Mouse (Mus musculus): Measurements from ENCODE around the gene Dppa3. TPM values are rescaled to one million over a fixed set of nuclear protein-coding genes. Genes with fewer than 3 reads are reported as not detected.
"Not testable (repeated sequence)": the region's sequence is repeated elsewhere in the genome, so short reads cannot be mapped to it uniquely, and the experiment has no call there.

Gene Dppa3
- total RNA-seq, 2 experiments from 2014 or later: not detected

DNA sequence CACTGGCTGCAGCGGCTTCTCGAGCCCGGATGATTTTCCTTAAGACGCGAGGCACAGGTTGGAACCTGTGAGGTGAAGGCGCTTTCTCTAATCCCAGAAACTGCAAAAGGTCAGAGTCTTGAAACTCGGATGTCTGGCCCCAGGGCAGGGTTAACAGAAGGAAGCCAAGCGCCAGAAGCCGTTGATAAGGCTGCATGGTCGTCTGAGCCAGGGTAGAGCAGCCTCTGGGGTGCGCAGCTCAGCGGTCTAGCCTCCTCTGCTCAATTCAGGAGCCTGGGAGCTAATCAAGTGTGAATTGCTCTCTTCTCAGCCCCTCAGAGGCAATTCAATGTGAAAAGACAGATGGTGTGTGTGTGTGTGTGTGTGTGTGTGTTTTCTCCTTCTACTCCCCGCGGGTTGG is 16.4 kb upstream of the Dppa3 start, which contains the start of gene Gdf3:
Gdf3 (minus strand) TSS at position 317 of the 400 bp plus-strand sequence.
- no peak for DNase-seq (ENCODE audit: low spot score in 2 of 2)

DNA sequence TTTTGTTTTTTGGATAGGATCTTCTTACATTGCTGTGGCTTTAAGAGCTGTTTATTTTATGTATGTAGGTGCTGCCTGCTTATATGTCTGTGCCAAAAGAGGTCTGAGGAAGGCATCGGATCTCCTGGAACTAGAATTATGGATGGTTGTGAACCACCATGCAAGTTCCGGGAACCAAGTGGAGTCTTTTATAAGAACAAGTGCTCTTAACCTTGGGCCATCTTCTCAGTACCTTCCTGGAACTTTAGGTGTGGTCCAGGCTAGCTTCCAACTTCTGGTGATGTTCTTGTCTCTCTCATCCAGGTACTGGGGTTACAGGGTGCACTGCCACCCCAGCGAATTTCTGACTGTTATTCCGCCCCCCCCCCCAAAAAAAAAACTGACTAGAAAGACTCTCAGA is 13.8 kb upstream of the Dppa3 start:
- no peak for DNase-seq (ENCODE audit: low spot score in 2 of 2)

DNA sequence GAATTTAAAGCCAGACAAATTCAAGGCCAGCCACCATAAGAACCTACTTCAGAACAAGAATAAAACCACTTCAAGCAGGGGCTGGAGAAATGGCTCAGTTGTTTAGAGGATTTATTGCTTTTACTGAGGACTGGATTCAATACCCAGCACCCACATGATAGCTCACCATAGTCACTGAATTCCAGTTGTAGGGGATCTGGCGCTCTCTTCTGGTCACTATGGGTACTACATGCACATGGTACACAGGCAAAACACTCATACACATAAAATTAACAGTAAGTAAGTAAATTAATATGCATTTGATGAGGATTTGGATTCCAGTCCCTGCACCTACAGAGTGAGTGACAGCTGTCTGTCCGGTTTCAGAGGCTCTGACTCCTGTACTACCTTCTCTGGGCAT is 12.2 kb upstream of the Dppa3 start:
- no peak for DNase-seq (ENCODE audit: low spot score in 2 of 2)

DNA sequence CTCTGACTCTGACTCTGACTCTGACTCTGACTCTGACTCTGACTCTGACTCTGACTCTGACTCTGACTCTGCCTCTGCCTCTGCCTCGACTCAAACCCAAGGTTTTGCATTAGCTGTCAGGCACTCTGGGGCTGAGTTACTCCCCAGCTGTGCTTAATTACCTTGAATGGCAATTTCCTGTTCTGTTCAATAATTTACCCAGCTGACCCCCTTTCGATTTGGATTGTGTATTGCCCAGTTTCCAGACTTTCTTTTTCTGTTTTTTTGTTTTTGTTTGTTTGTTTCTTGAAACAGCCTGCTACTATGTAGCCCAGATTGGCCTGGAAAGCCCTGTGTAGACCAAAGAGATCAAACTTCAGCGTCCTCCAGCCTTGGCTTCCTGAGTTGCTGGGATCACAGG is 10.2 kb upstream of the Dppa3 start:
- no peak for DNase-seq (ENCODE audit: low spot score in 2 of 2)

DNA sequence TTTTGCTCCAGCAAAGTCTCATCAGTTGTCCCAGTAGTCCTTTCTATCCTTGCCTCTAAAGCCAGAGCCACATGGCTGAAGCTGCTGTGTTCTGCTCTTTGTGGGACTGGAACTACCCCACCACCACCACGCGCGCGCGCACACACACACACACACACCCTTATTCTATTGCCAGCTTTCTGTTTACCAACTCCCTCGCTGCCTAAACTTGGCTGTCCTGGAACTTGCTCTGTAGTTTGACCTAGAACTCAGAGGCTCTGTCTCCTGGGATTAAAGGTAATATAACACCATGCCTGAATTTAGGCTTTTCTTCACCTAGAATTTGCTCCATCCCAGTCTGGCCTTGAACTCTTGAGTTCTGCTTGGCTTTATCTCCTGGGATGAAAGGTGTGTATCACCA is 5.1 kb upstream of the Dppa3 start:
- no peak for DNase-seq (ENCODE audit: low spot score in 2 of 2)

DNA sequence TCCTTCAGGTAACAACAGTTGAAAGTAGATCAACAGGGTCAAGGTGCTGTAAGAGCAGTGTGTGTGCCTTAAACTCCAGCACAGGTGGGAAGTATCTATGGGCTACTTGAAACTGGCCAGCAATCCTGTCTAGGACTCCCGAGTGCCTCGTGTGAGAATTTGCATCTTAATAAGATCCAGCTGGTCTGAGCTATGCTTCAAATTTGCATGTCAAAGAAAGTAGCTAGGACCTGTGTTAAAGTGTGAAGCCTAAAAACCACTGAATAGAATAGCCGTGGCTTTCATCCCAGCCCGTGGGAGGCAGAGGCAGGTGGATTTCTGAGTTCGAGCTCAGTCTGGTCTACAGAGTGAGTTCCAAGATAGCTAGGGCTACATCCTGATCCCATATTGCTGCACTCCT is 1.7 kb upstream of the Dppa3 start:
- no peak for DNase-seq (ENCODE audit: low spot score in 2 of 2)

DNA sequence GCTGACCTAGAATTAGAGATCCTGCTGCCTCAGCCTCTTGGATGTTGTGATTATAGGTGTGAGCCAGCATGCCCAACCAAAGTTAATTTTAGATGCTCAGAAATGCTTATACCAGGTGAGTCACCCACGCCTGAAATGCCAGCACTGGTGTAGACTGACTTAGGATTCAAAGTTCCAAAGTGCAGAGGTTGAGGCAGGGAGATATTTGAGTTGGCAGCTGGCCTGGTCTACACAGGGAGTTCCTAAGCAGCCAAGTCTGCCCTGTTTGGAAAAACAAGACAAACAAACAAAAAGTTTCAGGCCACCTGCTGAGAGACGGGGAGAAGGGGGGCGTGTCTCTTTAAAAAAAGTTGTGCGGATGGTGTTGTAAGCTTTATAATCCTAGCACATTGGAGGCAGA is 1.1 kb upstream of the Dppa3 start:
- no peak for DNase-seq (ENCODE audit: low spot score in 2 of 2)

DNA sequence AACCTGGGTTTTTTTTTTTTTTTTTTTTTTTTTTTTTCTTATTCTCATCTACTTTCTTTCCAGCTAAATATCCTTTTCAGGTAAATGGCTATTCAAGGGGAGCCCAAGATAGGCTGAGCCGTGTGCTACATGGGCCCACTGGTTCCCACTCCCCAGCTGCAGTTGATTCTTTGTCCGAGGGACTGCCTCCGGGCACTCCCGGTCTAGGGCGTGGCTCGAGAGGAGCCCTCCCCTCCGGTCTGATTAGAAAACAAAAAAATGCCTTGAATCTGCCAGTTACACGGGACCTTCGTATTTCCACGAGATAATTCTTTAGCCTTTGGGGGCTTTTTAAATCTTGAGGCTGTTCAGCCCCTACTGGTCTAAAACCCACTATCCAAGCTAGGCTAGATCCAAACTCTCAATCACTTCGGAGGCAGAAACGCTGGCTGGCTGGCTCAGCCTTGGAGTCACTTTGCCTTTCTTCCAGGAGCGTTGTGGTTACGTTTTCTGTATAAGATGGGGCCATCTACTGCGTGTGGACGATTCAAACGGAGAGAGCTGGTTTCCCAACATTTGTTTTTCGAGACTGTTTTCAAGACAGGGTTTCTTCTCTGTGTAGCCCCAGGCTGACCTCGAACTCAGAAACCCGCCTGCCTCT is 1.4 kb downstream of the Dppa3 start:
- no peak for DNase-seq (ENCODE audit: low spot score in 2 of 2)

DNA sequence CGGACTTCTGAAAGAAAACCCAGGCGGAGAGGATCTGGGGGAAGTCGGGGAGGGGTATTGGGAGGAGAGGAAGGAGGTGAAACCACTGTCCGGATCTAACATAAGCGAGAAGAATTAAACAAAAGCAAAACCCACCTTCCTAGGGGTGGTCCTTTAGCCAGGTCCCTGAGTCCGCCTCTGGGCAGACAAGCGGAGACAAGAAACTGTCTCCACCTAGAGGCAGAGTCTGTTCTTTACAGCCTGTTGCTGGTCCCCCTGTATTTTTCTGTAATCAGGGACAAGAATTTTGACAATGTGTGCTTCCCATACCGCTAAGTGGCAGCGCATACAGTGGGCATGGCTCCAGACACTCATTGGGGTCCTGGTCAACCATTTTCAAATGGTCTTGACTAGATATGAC is 7.2 kb downstream of the Dppa3 start:
- no peak for DNase-seq (ENCODE audit: low spot score in 2 of 2)

DNA sequence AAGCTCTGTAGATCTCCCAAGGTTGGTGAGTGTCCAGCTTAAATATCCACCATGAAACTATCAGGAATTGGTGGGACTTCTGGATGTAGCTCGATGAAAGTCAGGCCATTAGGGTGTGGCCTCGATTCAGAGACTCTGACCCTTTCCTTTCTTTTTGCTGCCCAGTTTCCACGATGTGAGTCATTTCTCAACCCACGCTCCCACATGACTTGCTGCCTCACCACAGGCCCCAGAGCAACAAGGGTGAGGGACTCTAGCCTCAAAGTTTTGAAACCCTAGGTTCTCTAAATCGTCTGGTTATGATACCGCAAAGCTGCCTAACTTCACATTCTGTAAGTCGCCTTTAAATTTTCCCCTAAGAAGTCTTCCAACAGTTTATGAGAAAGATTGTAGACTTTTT is 9.1 kb downstream of the Dppa3 start:
- DNase-seq (ENCODE audit: low spot score in 2 of 2): no peak

DNA sequence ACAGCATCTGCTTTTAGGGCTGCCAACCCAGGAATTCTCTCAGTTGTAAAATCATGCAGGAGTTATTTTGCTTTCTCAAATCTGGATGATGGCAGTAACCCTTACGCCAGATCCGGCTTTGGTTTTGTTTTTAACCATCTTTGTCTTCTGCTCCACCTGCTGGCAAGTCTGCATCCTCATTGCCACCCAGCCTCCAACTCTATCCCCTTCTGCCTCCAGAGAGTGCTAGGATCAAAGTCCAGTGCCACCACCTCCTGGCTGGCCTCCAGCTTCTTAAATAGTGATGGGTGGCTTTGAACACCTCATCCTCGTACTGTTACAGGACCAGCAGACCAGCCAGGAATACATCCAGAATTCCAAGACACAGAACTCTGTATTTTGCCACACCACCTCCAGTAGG is 10.5 kb downstream of the Dppa3 start:
- DNase-seq (ENCODE audit: low spot score in 2 of 2): no peak

DNA sequence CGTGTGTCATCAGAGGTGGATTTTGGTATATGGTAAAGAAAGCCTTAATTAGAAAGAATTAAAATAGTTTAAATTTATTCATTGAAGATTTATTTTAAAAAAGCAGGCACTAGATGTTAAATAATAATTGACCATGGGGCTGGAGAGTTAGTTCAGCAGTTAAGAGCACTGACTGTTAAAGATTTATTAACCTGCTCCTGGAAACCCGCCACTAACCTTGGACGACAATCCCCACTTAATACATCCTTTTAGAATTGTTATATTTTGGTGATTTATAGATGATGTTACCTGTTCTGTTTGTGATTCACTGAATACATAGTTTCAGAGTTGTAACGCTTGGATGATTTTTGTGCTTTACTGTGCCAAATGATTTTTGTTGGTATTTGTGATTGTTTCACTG is 11.4 kb downstream of the Dppa3 start:
- DNase-seq (ENCODE audit: low spot score in 2 of 2): not testable (repeated sequence)

DNA sequence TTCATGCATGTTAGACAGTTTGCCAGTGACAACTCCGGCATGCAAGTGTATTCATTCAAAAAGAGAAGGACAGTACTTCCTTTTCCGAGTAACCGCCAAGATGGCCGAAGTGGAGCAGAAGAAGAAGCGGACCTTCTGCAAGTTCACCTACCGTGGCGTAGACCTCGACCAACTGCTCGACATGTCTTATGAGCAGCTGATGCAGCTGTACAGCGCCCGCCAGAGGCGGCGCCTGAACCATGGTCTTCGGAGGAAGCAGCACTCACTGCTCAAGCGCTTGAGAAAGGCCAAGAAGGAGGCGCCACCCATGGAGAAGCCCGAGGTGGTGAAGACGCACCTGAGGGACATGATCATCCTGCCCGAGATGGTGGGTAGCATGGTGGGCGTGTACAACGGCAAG is 18.0 kb downstream of the Dppa3 start:
- DNase-seq (ENCODE audit: low spot score in 2 of 2): not testable (repeated sequence)

DNA sequence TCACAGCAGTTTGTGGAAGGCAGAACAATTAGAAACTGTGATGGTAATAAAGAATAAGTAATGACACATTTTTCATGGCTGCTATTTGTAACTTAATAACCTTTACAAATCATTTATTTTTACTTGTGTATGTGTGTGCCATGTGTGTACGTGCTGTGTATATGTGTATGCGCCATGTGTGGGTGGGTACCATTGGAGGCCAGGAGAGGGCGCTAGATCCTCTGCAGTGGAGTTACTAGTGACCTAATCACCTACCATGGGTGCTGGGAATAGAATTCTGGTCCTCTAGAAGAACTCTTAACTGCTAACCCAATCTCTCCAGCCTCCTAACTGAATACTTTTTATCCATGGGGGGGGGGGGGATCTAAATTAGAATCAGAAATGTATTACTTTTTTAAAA is 23.7 kb downstream of the Dppa3 start:
- no peak for DNase-seq (ENCODE audit: low spot score in 2 of 2)

DNA sequence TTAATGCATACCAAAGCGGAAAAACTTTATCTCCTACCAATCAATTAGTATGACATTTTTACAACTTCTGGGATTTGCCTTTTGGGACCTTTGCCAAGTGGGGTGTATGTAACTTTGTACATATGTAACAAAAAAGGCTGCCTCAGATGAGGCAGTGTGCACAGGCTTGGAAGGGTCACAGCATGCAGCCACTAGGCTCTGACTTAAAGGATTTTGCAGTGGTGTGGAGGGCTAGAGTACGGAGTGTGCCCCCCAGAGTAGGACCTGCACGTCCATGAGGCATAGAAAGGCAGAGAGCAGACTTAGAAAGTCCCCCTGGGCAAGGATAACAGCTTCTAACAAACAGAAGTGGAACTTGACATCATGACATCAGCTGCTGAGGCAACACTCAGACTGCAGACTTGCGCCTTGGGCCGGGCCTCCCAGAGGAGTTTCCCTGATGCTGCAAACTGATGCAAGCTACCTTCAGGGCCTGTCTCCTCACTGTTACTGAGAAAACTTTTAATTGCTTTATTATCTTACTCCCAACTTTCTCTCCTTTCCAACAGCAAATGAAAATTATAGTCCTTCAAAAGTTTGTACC is 24.3 kb downstream of the Dppa3 start:
- DNase-seq (ENCODE audit: low spot score in 2 of 2): no peak

DNA sequence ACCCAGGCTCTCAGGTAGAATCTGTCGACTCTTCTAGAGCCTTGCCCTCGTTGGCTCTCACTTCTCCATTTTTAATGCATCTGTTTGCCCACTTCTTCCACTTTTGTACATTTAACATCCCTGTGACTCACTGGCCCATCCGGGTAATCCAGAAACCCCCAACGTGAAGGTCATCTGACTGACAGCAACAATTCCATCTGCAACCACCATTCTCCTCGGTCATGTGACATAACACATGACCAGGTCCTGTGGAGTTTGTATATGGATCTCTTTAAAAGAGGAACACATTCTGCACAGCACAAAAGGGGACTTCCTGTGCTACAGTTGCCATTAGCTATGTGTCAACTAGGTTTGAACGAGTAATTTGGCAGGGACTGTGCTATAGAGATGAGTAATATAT is 28.1 kb downstream of the Dppa3 start:
- DNase-seq (ENCODE audit: low spot score in 2 of 2): no peak

DNA sequence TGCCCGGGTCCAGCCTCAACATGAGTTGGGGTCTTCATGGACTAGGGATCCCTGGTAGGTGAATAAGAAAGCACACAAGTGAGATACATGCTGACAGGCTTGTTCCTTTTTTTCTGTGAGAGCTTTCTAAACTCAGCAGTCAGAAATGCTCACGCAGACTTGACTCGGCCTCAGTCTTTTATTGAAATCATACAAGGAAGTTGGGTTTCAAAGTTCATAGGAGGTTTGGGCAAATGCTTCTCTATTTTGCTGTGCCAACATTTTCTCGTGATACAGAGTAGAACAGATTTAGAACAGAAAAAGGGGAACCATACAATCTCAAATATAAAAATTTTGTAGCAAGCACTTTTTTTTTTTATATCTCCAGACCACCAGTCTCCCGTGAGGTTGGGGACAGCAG is 31.4 kb downstream of the Dppa3 start:
- no peak for DNase-seq (ENCODE audit: low spot score in 2 of 2)

DNA sequence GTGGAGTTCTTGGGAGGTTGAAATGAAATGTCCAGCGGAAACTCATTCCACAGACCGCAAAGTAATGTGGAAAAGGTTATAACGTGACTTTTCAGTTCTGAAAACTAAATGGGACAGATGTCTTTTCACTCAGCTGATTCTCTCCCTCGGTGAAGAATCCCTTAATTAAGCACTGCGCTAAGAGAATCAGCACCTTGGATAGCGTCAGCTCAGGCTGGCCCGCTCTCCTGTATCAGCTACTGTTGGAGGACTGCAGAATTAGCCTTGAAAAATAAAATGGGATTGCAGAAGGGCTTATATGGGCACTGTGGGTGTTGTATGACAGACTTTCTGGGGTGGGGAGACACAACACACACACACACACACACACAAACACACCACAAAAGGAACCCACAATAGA is 33.4 kb downstream of the Dppa3 start:
- no peak for DNase-seq (ENCODE audit: low spot score in 2 of 2)

DNA sequence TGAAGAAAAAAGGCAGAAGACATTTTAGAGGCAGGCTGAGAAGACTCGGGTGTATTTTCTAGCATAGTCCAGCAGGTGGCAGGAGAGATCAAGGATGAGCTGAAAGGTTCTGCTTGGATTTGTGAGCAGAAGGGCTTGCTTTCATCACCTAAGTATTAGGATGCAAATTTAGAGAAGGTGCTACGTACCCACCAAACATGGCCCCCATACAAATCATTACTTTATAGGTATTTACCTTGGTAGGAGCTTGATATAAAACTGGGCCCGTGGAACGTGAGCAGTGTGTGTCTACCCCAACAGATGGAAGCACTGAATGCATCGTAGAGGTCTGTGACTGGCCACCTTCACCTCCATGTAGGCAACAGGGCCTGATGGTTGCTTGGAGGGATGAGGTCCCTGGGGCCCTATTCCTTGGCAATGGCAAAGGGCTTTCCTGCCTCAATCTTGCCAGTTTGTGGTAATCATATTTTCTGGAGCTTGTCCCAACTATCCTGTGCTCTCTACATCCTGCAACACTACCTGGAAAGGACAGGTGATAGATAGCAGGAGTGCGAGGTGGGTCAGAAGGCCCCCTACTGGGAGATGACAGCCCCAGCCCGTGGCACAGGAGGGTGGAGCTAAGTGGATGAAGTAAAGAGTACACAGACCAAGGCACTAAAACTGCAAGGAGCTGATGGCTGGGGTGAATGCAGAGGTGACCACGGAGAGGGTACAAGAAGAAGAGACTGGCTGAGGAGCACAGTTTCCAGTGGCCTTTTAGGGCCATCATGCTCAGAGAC is 34.6 kb downstream of the Dppa3 start:
- no peak for DNase-seq (ENCODE audit: low spot score in 2 of 2)

DNA sequence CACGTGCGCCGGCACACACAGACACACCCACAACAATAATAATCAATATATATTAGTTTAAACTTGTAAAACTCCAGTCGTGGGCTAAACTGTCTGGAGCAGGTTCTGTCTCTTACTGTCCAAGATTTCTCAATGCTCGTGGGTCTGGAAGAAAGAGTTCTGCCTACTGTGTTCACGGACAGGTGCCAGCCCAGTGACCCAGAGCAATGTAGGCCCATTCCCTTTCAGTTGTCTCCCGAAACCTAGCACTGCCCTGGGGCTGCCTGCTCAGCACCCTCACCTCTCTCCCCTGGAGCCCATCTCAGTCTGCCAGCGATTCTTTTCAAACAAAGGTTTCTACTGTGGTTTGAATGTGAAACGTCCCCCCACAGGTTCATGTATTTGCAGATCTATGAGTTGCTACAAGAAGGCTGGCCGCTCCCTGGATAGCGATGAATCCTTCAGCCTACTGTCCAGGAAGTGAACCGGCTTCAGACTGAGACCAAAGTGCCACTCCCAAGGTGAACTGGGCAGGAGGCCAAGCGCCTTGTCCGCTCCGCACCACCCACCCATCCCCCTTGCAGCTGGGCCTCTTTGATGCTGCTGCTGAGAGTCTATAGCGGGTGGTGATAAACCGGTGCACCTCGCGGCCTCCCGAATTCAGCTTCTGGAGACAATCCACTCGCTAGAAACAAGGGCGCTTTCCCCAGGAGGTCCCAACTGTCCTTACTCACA is 36.5 kb downstream of the Dppa3 start:
- no peak for DNase-seq (ENCODE audit: low spot score in 2 of 2)

DNA sequence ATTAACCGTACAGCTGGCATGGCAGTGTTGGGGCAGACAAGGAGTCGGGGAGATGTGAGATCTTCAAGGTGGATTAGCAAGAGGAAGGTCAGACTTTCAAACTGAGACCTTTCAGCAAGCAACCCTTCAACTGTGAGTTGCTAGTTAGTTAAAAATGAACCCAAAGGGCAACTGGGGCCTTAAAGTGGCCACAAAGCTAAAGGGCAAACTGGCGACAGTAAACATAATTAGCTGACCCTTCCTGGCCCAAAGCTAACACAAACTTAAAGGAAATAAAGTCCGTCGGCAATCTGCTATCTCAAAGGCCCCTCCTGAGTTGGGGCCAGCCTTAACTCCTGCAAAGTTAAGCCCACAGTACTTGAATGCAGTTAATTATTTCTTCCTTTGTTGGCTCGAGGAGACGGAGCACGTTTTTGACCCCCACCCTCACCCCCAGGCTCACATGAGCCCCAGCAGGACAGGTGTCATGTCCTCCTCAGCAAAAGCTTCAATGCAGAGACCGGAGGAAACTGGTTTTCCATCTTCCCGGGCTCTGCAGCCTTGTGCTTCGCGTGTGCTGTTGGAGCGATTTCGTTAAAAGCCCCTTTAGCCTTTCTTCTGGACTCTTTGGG is 37.5 kb downstream of the Dppa3 start:
- DNase-seq (ENCODE audit: low spot score in 2 of 2): no peak

DNA sequence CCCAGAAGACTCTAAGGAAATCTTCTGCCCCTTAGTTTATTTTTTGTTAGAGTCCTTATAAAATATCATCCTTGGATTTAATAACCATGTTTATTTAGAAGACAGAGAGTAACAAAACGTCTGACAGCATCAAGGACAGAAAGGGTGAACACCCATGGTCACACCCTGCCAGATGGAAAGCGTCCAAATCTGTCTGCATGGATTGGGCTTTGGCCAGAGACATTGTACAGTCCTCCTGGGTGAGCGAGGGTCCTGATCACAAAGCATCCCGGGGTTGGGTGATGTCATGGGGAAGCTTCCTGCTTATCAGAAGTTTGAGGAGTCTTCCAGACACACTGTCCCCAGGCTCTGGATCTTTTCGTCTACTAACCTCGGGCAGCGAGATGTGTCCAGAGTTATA is 39.7 kb downstream of the Dppa3 start:
- no peak for DNase-seq (ENCODE audit: low spot score in 2 of 2)
